Mouse (Mus musculus): Measurements from ENCODE around the gene E2f6.

Gene E2f6

GRCm38 (mm10) chr12:16810525-16811431 lies at the start of gene E2f6:
Gene E2f6 (plus strand): TSS chr12:16810963.
- DNase-seq, result peak; percentile 85

- no peak for DNase-seq
These were observed 49.3 kb upstream of the E2f6 start for GRCm38 (mm10) chr12:16761461-16761860.

- DNase-seq, result peak; percentile 33
These were observed 46.9 kb upstream of the E2f6 start for GRCm38 (mm10) chr12:16763649-16764422.

- no peak for DNase-seq
These were observed 45.9 kb upstream of the E2f6 start for GRCm38 (mm10) chr12:16764776-16765445.

GRCm38 (mm10) chr12:16768251-16768650 lies 42.5 kb upstream of the E2f6 start:
- no peak for DNase-seq

DNA sequence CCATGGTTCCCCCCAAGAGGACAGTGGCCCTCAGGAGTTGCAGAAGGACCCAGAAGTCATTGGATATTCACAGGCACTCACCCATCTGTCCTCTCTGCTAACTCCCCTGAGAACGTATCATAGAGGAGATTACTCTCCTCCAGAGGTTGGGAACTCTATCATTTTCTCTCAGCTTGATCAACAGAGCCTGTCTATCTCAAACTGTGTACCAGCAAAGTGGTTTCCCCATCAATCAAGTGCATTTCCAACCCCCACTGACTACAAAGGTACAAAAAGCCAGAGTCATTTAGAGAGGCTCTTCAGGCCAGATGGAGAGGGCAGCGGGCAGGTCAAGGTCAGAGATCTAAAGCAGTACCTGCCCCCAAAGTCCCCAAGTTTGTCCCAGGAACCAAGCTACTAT lies 42.1 kb upstream of the E2f6 start:
- no peak for DNase-seq

DNA sequence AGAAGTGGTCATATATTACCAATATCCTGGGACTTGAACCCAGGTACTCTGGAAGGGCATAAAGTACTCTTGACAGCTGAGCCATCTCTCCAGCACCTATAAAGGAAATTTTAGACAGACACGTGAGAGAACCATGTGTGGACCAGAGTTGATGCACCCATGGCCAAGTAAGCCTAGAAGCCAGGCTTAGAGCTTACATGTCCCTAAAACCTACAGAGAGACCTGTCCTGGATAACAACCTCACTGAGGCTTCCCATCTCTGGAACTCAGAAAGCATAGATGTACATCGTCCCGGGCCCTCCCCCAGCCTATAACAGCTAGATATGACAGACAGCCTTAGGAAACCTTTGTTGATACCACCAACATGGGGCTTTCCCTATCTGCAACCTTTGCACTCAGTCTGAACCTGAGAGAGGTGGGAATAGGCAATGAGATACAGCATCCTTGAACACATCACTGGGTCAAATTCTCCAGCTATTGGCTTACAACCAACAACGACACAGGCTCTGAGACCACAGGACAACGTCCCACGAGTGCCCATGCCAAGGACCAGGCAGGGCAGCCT lies 41.1 kb upstream of the E2f6 start:
- no peak for DNase-seq

DNA sequence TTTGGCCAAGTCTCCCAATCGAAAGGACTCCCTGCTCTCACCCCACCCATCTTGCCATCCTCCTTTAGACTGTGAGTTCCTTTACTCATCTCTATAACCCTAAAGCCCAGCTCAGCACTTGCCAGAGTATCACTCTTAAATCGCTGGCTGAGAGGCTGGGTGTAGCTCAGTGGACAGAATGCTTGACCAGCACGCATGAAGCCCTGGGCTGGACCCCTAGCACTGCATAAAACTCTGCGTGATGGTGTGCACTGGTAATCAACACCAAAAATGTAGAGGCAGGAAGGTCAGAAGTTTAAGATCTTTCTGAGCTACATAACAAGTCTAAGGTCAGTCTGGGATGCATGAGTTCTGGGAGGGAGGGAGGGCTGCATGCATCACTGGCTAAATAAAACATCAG lies 36.2 kb upstream of the E2f6 start:
- no peak for DNase-seq

DNA sequence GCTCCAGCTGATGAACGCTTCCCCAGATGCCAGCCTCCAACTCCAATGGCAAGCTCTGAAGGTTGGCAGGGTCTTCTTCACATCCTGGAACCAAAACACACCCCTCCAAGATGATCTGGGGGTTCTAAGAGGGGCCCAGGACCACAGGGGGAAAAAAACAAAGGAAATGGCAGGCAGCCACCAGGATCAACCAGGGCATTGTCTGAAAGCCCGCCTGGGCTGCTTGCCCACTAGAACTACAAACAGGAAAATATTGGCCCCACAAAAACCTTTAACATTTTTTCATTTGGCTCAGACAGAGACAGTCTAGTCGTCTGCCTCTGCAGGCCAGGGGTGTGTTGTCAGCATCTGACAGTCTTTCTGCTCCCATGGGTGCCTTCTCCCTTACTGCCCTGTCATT lies 35.4 kb upstream of the E2f6 start:
- peak; percentile 69 for DNase-seq

DNA sequence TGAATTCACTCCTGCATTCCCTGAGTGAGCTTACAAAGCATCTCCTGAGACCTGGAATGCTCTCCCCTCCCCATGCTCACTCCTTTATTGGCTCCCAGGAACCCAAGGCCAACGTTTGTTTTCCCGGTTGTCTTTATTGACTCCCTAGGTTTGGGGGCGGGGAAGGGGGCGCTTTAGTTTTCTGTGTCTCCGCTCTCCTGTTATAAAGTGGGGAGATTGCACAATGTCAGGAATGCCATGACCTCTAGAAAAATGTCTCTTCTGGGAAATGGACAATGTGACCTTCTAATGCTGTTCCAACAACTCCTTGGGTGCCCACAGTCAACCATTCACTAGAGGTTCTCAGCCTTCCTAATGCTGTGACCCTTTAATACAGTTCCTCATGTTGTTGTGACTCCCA lies 32.2 kb upstream of the E2f6 start:
- DNase-seq, result no peak

DNA sequence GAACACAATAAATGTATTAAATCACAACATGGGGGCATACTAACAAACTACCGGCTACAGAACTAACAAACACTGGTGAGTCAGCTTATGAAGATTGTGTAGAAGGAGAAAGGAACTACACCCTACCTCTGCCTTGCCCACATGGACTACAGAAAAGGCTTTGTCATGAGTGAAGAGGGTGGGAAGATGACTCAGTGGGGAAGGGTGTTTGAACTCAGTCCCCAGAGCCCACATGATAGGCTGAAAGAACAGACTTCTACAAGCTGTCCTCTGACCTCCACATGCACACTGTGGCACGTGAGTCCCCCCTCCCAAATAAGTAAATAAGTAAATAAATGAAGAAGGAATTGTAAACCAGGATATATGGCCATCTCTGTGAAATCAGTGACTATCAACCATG lies 31.6 kb upstream of the E2f6 start:
- no peak for DNase-seq

GRCm38 (mm10) chr12:16780320-16780719 lies 30.4 kb upstream of the E2f6 start:
- DNase-seq, result no peak

- no peak for DNase-seq
These were observed 29.6 kb upstream of the E2f6 start for GRCm38 (mm10) chr12:16781034-16781746.

GRCm38 (mm10) chr12:16788600-16788999 lies 22.2 kb upstream of the E2f6 start:
- DNase-seq, result no peak

- DNase-seq, result no peak
These were observed 21.6 kb upstream of the E2f6 start for GRCm38 (mm10) chr12:16789199-16789598.

DNA sequence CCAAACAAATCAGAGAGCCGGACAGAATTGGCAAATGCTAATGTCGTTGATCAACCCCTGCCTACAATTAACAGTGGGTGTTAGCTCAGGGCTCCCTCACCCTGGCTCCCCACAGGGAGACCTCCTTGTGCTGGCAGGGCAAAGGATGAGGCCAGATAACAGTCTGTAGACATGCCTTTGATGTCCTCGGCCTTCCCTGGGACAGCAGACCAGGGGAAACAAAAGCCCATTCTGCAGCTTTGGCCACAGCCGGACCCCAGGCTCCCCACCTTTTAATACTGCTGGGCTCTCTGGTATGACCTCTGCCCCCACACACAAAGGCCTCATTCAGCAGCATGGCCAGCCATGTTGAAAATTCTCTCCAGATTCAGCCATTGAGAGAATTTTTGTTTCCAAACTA lies 21.0 kb upstream of the E2f6 start:
- DNase-seq, result no peak

- DNase-seq, result no peak
These were observed 20.3 kb upstream of the E2f6 start for GRCm38 (mm10) chr12:16790456-16790855.

DNA sequence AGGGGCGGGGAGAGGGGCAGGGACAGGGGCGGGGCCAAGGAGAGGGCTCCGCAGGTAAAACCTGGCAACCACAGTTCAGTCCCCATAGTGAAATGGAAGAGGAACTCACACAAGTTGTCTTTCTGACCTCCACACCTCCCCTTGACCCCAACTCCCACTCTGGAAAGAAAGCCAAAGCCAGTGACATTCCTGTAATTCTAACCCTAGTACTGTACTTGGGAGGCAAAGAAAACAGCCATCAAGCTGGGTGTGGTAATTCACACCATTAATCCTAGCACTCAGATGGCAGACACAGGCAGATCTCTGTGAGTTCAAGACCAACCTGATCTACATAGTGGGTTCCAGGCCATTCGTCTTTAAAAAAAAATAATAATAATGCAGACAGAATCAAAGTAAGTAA lies 17.4 kb upstream of the E2f6 start:
- DNase-seq, result no peak

DNA sequence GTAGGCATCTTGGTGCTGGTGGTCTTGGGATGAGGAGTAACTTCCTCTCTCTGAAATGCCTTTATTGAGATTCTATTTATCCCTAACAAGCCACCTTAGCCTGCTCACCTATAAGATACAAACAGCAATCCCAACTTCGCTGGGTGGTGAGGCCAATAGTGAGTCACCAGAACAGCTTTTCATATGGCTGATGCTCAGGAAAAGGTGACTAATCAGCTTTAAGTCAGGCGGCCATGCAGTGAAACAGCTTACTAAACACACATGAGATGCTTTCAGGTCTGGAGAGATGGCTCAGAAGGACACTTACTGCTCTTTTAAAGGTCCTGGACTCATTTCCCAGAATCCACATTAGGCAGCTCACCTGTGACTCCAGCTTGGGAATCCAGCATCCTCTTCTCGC lies 15.0 kb upstream of the E2f6 start:
- no peak for DNase-seq

- no peak for DNase-seq
These were observed 11.9 kb upstream of the E2f6 start for GRCm38 (mm10) chr12:16798894-16799293.

GRCm38 (mm10) chr12:16799928-16800258 lies 10.9 kb upstream of the E2f6 start:
- no peak for DNase-seq

DNA sequence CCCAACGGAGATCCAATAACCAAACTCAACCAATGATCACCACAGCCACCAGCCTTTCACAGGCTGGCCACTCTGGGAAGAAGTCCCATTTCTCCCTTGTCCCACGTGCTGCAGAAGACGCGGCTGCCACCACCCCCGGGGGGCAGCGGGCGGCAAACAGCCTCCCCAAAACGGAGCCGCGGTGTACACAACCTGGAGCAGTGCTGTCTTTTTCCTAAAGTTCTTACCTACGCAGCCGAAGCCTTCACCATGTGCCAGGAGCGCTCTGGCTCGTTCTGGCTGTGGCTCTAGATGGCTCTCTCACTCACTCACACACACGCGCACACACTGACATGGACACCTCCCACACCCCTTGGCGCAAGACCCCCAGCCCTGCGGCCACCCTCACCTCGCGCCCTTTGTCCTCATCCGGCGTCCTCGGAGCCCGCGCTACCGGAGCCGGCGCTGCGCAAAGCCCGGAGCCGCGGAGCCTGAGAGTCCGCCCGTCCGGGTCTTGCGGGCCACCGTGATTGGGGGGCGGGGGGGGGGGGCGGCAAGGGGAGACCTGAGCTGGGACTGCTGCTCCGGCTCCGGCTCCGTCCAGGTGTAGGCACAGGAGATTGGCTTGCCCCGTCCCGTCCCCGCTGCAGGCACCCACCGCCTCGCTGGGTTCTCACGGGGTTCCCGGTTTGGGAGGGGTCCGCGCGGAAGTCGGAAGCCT lies 10.4 kb upstream of the E2f6 start, which contains the start of gene Greb1:
TSS of gene Greb1 (minus strand) at position 628 of the 700 bp plus-strand sequence.
- DNase-seq, result peak; percentile 30

All from lung, postnatal 10 days (tissue).